Mouse (Mus musculus) activated CD4-positive, CD25-positive, alpha-beta regulatory T cell (primary cell): Measurements from ENCODE around the gene Camkk2. TPM values are rescaled to one million over a fixed set of nuclear protein-coding genes. Genes with fewer than 3 reads are reported as not detected.

Experiments used
- polyA plus RNA-seq, 2 experiments: library from polyadenylated mRNA; unstranded; fragments of 100-300 nt; shearing (Covaris generic); gene quantifications; one replicate each; pipeline ENCODE4 v1.2.1; 2017

The Camkk2 gene
- 10 to 100 TPM; 15.1 to 17.5 TPM for polyA plus RNA-seq

GRCm38 (mm10) chr5:122779277-122779834 is at the start of gene Camkk2:
TSS of gene Camkk2 (minus strand) at chr5:122779409.

DNA sequence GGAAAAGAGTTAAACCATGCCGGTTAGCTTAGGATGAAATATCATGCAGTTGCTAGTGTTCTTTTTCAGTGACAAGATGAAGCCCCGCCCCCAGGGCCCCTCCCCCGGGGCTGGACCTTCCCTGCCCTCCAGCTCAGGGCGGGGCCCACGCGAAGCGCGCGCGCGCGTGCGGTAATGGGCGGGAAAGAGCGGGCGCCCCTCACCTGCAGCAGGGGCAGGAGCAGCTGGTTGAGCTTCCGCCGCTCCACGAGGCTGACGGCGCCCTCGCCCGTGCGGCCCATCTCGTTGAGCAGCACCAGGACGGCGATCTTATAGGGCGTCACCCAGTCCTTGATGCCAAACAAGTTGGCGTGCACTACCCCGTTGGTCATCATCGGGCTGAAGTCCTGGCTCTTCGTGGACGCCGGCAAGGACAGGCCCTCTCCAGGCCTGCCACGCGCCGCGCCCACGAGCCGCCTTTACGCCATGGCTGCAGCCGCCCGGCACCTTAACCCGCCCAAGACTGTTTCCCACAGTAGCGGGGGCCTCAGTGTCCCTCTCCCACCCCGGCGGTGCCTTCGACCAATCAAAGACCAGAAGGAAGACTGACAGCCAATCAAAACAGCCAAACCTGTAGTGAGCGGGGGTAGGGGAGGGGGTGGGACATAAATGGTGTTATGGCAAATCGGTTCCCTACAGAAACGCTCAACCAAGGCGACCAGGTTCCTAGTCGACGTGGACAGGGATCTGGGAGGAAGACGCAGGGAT is 41.7 kb upstream of the Camkk2 start, which contains the start of gene Anapc5:
Gene Anapc5 (minus strand): TSS at position 563 of the 747 bp plus-strand sequence.

DNA sequence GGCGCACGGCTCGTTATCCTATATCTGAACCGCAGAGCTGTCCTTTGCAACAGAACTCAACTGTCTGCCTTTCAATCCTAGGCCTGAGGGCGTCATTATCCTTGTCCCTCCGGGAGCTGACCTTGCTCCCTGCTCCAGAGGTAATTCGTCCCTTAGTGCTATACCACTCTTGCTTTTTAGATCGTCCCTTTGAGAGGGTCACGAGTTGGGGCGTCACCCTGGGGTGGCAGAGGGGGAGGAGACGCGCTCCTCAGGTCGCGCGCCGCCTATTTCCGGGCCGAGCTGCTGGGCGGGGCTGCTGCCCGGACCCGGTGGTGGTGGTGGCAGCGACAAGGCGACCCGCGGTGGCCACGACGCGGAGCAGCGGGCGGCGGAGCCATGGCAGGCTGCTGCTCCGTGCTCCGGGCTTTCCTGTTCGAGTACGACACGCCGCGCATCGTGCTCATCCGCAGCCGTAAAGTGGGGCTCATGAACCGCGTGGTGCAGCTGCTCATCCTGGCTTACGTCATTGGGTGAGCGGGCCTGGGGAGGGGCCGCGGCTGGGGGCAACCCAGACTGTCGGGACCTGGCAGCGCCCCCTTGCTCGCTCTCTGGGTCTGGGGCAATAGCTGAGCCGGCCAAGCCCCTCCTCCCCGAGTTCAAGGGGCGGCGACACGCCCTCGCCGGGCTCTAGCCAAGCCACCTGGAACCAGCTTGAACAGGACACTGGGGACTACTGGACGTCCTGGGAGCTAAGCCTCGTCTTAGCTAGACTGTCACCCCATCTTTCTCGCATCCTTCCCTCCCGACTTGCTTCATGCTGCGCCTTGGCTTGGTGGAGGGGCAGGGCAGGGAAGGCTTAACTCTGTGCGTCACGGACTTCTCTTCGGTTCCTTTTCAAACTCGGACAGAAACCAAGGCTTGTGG is 71.7 kb downstream of the Camkk2 start, which contains the start of gene P2rx4:
Gene P2rx4 (plus strand): TSS at position 269 of the 906 bp plus-strand sequence.

Other genes starting within 250 kb of the Camkk2 start
- gene Ift81, start 164.9 kb downstream of the Camkk2 start, polyA plus RNA-seq, result 1 to 10 TPM; 2.0 to 2.7 TPM
- gene P2rx7, start 135.5 kb downstream of the Camkk2 start, polyA plus RNA-seq, result 10 to 100 TPM; 93.6 to 96.0 TPM
- 10 to 100 TPM; 29.1 to 44.8 TPM for gene P2rx4, start 71.9 kb downstream of the Camkk2 start, polyA plus RNA-seq
- gene Anapc5, start 41.9 kb upstream of the Camkk2 start, polyA plus RNA-seq, result 100 to 1,000 TPM; 182 to 227 TPM
- 10 to 100 TPM; 36.5 to 37.2 TPM for gene Rnf34, start 70.6 kb upstream of the Camkk2 start, polyA plus RNA-seq
- 10 to 100 TPM; 22.6 to 34.1 TPM for gene Kdm2b, start 210.4 kb upstream of the Camkk2 start, polyA plus RNA-seq
- 100 to 1,000 TPM; 127 to 131 TPM for gene Orai1, start 235.7 kb upstream of the Camkk2 start, polyA plus RNA-seq